Mouse (Mus musculus) neutrophil, adult 5-6 weeks (primary cell): ENCODE measurements around the gene Pik3r2. TPM values are rescaled to one million over a fixed set of nuclear protein-coding genes. Genes with fewer than 3 reads are reported as not detected.
"Not testable (repeated sequence)": the region's sequence is repeated elsewhere in the genome, so short reads cannot be mapped to it uniquely, and the experiment has no call there.

Experiments used
- ATAC-seq: fragments of 151-379, 151-347 bp; 2 replicates; pipeline ENCODE4 v1.8.0; 2017; ENCODE audit warnings: mild to moderate bottlenecking, moderate TSS enrichment; ENCODE audit not compliant: insufficient number of reproducible peaks, poor library complexity, low FRiP score, severe bottlenecking; ENCODE audit errors: extremely low read depth
- total RNA-seq: library from RNA; stranded (forward); fragments of 200-1000 nt; gene quantifications from 2 replicates; pipeline ENCODE4 v1.2.3, GENCODE M21; 2017

Pik3r2 gene
- total RNA-seq = 19.9 and 20.3 TPM in 2 replicates

GRCm38 (mm10) chr8:70776496-70777444 lies at the start of gene Pik3r2:
TSS of gene Pik3r2 (minus strand) at chr8:70776713.
- ATAC-seq = peak; percentile 72

GRCm38 (mm10) chr8:70825816-70826215 lies 49.3 kb upstream of the Pik3r2 start:
- ATAC-seq = no peak

- ATAC-seq = no peak
Measured at GRCm38 (mm10) chr8:70823802-70824201, 47.3 kb upstream of the Pik3r2 start.

- not testable (repeated sequence) for ATAC-seq
Measured at GRCm38 (mm10) chr8:70822594-70822993, 46.1 kb upstream of the Pik3r2 start.

GRCm38 (mm10) chr8:70821992-70822391 lies 45.5 kb upstream of the Pik3r2 start:
- no peak for ATAC-seq

GRCm38 (mm10) chr8:70821399-70821962 lies 45.0 kb upstream of the Pik3r2 start:
- ATAC-seq = peak; percentile 84

GRCm38 (mm10) chr8:70820101-70820935 lies 43.8 kb upstream of the Pik3r2 start:
- ATAC-seq = no peak

- ATAC-seq = no peak
Measured at GRCm38 (mm10) chr8:70816679-70817078, 40.2 kb upstream of the Pik3r2 start.

GRCm38 (mm10) chr8:70812885-70813284 lies 36.4 kb upstream of the Pik3r2 start:
- no peak for ATAC-seq

GRCm38 (mm10) chr8:70812055-70812454 lies 35.5 kb upstream of the Pik3r2 start:
- ATAC-seq = no peak

- no peak for ATAC-seq
Measured at GRCm38 (mm10) chr8:70810962-70811680, 34.6 kb upstream of the Pik3r2 start.

GRCm38 (mm10) chr8:70808955-70809701 lies 32.6 kb upstream of the Pik3r2 start:
- ATAC-seq = no peak

GRCm38 (mm10) chr8:70808239-70808638 lies 31.7 kb upstream of the Pik3r2 start, which contains the start of gene Il12rb1:
TSS of gene Il12rb1 (plus strand) at chr8:70808449.
- no peak for ATAC-seq

GRCm38 (mm10) chr8:70807304-70807703 lies 30.8 kb upstream of the Pik3r2 start:
- no peak for ATAC-seq

- ATAC-seq = peak; percentile 37; the same call in 1 of the 2 replicates
Measured at GRCm38 (mm10) chr8:70806541-70806940, 30.0 kb upstream of the Pik3r2 start.

GRCm38 (mm10) chr8:70804481-70805206 lies 28.1 kb upstream of the Pik3r2 start, which contains the start of gene Mast3:
TSS of gene Mast3 (minus strand) at chr8:70805054.
- ATAC-seq = peak; percentile 76

- ATAC-seq = peak; percentile 37
Measured at GRCm38 (mm10) chr8:70803761-70804480, 27.4 kb upstream of the Pik3r2 start.
